Mouse (Mus musculus): ENCODE measurements at regions not wholly inside any gene's neighbourhood (a gene's known extent, or its start where the extent isn't known, plus 50 kb on each side); places are given as distances from the start of the nearest gene placed in this dataset.
A peak's percentile ranks its signal among the peaks of the same experiment; 100 is the strongest.

DNA sequence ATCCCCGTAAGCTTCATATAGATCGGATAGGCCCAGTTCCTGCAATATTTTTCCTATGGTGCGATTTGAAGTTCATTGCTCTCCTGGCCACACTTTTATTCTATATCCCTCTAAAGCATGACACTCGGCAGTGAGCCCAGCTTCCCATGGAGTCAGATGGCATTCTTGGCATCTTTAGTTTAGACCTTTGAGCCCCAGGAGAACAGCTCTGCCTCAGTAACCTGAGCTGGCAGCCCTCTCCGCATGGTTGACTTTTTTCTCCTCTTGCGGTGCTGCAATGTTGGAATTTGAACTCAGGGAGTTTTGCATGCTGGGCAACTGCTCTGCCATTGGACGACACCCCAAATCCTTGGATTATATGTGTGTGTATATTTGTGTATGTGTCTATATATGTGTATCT, 149.7 kb upstream of the 4931429L15Rik start:
- no peaks in the 10 kb centered on the region for H3K9me3 ChIP-seq
- 70% methylated on average over 7 of the region's 7 CpGs for WGBS
- peaks cover 22% of the 10 kb centered on the region for H3K27me3 ChIP-seq
- H3K36me3 ChIP-seq: no peaks in the 10 kb centered on the region
- no peak overlapping the region for H3K4me2 ChIP-seq
- no peak overlapping the region for H3K9ac ChIP-seq
- no peak overlapping the region for H3K4me3 ChIP-seq
- peaks cover 29% of the 10 kb centered on the region for H3K4me1 ChIP-seq (replicated peaks)
- H3K27ac ChIP-seq: no peak overlapping the region
- no peak for ATAC-seq (ENCODE audit: low FRiP score)

DNA sequence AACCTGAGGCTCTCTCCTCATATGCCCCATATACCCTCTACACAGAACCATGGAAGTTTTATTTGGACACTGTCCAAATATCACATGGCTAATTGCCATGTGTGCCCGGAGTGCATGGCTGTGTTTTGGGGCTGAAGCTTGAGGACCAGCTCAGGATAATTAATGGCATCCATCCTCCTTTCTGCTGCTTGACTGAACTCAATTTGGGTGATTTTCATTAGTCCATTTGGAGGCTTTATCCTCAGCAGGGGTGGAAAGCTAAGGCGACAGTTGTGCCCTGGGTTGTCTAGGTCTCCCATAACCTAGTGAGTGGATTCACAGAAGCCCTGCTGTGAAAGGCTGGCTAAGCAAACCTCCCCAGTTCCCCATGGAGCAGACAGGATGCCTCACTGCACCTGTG, 148.5 kb upstream of the 4931429L15Rik start:
- ATAC-seq (ENCODE audit: low FRiP score): no peak
- no peak overlapping the region for H3K27ac ChIP-seq
- 23% methylated on average over 2 of the region's 2 CpGs for WGBS

DNA sequence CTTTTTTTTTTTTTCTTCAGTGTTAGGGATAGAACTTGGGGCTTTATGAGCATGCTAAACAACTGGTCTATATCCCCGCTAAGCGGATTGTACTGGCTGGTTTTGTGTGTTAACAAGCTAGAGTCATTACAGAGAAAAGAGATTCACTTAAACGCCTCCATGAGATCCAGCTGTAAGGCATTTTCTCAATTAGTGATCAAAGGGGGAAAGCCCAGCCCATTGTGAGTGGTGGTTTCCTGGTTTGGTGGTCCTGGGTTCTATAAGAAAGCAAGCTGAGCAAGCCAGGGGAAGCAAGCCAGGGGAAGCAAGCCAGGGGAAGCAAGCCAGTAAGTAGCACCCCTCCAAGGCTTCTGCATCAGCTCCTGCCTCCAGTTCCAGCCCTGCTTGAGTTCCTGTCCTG, 147.9 kb upstream of the 4931429L15Rik start:
- 67% methylated on average over 3 of the region's 3 CpGs for WGBS

More for the DNA sequence above, 148.5 kb upstream of the 4931429L15Rik start:
- Histone ChIP-seq H3K9ac (no peak overlapping the region), H3K4me3 (no peak overlapping the region), H3K9me3 (no peaks in the 10 kb centered on the region), H3K4me2 (no peak overlapping the region), H3K27me3 (peaks cover 17% of the 10 kb centered on the region), H3K4me1 (replicated peaks) (peaks cover 29% of the 10 kb centered on the region), H3K36me3 (no peaks in the 10 kb centered on the region)

DNA sequence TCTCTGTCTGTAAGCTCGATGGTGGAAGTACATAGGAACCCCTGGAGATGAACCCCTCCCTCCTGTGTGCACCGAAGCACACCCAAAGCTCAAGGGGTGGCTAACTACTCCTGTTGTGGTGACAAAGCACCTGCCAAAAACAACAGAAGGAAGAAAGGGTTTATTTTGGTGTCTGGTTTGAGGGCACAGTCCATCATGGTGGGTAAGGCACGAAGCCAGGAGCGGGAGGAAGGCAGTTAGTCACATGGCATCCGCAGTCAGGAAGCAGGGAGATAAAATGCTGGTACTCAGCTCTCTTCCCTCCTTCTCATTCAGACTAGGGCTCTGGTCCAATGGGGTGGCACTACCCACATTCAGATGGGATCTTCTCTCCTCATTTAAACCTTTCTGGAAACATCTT, 142.9 kb upstream of the 4931429L15Rik start:
- ATAC-seq (ENCODE audit: low FRiP score): no peak
- H3K4me1 ChIP-seq (replicated peaks): no peaks in the 10 kb centered on the region
- no peaks in the 10 kb centered on the region for H3K36me3 ChIP-seq
- H3K9ac ChIP-seq: no peak overlapping the region
- no peak overlapping the region for H3K27ac ChIP-seq
- WGBS: 92% methylated on average over 5 of the region's 5 CpGs
- no peaks in the 10 kb centered on the region for H3K9me3 ChIP-seq
- H3K4me2 ChIP-seq: no peak overlapping the region
- no peaks in the 10 kb centered on the region for H3K27me3 ChIP-seq
- H3K4me3 ChIP-seq: no peak overlapping the region

More for the DNA sequence above, 147.9 kb upstream of the 4931429L15Rik start:
- no peak overlapping the region for H3K4me2 ChIP-seq
- peaks cover 29% of the 10 kb centered on the region for H3K4me1 ChIP-seq (replicated peaks)
- H3K9me3 ChIP-seq: no peaks in the 10 kb centered on the region
- no peaks in the 10 kb centered on the region for H3K36me3 ChIP-seq
- no peak overlapping the region for H3K9ac ChIP-seq
- H3K27me3 ChIP-seq: peaks cover 12% of the 10 kb centered on the region; the same call in 1 of the 2 replicates
- no peak for ATAC-seq (ENCODE audit: low FRiP score)
- no peak overlapping the region for H3K4me3 ChIP-seq
- no peak overlapping the region for H3K27ac ChIP-seq

DNA sequence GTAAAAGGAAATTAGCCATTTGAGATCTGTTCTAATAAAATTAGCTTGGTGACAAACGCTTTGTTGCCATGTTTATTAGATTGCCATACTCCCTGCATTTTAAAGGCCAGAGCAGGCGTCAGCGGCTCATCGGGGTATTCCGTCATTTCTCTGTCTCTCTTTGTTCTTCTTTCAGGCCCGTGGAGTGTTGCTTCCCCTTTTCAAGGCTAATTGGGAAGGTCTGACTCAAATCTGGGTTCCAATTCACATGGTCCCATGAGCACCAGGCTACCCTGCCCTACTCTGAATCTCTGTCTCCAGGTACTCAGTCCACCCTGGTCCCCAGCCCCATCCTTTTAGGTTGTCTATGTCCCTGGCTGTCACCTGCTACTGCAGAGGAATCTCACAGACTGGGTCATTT, 138.2 kb upstream of the 4931429L15Rik start:
- Histone ChIP-seq H3K4me2 (no peak overlapping the region), H3K9me3 (no peaks in the 10 kb centered on the region), H3K9ac (no peak overlapping the region), H3K4me3 (no peak overlapping the region), H3K27ac (no peak overlapping the region), H3K4me1 (replicated peaks) (peaks cover 15% of the 10 kb centered on the region), H3K36me3 (no peaks in the 10 kb centered on the region), H3K27me3 (0 out of 2 replicates have a peak, but pooled peaks cover 10% of the 10 kb centered on the region)
- 57% methylated on average over 6 of the region's 6 CpGs for WGBS
- ATAC-seq (ENCODE audit: low FRiP score): no peak

DNA sequence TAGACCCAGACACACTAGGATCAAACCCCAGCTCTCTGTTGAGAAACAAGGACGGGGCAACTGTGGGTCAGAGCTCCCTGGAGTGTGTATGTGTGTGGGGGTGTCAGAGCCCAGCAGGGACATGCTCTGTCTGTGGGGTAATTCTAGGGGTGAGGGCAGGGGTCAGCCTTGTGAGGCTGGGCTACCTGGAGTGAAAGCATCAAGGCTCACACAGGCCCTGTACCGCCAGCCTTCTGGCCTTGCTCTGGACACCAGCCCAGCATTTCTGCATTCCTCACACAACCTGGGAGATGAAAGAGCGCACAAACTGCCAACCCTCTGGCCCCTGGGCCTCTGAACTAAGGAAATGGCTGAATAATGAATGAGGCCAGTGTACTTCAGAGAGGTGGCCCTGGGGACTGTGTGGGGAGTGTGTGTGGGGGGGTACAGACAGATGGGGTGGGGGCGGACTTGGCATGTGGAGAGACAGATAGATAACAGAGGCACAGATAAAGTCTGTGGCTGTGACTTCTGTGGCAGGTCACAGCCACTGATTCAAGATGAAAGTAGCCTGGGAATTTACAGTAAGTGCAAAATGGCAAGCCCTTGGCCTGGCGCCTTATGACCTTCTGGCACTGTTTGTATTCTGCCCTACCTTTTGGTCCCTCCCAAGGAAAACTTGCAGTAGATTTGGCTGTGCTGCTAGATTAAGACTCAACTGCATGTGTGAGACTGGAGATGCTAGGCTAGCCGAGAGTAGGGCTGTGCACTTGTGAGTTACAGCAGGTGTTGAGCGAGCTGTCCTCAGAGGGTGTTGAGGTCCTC, 135.2 kb upstream of the 4931429L15Rik start:
- Histone ChIP-seq H3K4me2 (no peak overlapping the region), H3K27me3 (peaks cover 10% of the 10 kb centered on the region; the same call in 1 of the 2 replicates), H3K27ac (no peak overlapping the region), H3K4me1 (replicated peaks) (peaks cover 15% of the 10 kb centered on the region), H3K36me3 (no peaks in the 10 kb centered on the region), H3K4me3 (no peak overlapping the region), H3K9me3 (no peaks in the 10 kb centered on the region), H3K9ac (no peak overlapping the region)
- WGBS: 56% methylated on average over 7 of the region's 7 CpGs
- no peak for ATAC-seq (ENCODE audit: low FRiP score)

DNA sequence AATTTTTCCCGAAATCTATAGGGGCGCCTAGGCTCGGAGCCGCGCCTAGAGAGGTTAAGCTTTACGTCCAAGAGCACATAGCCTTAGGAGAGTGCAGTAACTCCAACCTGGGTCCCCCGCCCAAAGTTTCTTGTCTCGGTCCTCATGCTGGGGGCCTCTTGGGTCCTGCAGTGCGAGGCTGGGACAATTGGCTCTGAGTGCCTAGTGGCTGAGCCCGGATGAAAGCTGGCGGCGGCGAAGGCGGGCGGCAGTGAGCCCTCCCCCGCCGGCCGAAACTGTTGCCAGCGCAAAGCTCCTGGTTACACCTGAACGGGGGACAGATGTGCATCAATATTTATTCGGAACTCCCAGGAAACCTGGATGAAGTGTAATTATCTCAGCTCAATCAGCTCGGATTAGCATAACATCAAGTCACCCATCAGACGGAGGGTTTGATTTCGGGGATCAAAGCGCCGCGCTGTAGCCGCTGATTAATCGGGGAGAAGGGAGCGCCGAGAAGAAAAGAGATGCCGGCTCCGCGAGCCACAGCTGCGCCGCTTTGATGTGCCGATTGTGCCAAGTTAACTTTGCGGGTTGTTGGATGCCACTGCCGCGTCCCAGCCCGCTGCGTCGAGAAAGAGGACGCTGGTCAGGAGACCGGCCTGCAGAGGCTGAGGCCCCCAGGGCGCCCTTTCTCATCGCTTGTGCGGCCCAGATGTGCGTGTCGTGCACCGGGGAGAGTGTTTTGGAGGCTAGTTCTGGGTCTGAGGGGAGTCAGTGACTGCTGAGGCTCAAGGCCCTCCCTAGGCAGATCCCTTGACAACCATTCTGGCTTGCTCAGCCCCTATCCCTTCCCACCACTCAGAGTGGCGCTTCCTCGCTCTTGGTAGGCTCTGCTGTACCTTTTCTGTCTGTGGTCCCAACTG, 123.7 kb upstream of the 4931429L15Rik start:
- Histone ChIP-seq H3K27me3 (peaks cover 71% of the 10 kb centered on the region), H3K9ac (peak overlapping the region; percentile 53), H3K4me1 (replicated peaks) (peaks cover 23% of the 10 kb centered on the region), H3K9me3 (no peaks in the 10 kb centered on the region), H3K36me3 (no peaks in the 10 kb centered on the region), H3K4me3 (peak overlapping the region; percentile 35), H3K4me2 (peak overlapping the region; percentile 64), H3K27ac (peak overlapping the region; percentile 48)
- ATAC-seq (ENCODE audit: low FRiP score): peak; percentile 57
- WGBS: under 1% methylated on average over 53 of the region's 53 CpGs

DNA sequence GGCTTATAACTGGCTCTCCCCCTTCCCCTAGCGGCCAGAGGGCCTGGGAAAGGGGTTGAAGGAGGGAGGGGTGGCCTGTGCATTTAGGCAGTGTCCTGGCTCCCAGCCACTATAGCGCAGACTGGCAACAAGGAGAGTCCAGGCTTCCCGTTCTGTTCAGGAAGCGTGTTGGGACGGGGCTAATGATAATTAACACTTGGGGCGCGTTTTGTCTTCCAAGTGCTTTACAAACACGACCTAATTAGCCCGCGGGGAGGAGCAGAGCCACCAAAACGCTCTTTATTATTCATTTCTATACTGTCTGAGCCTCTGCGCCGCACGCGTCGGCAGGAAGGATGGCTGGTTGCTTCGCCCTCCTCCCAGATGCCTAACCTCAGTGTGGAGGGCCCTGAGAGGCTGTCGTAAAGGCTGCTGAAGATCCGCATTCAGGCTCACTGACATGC, 123.0 kb upstream of the 4931429L15Rik start:
- Histone ChIP-seq H3K4me1 (replicated peaks) (peaks cover 23% of the 10 kb centered on the region), H3K27me3 (peaks cover 71% of the 10 kb centered on the region), H3K4me3 (peak overlapping the region; percentile 35), H3K36me3 (no peaks in the 10 kb centered on the region), H3K9ac (peak overlapping the region; percentile 53), H3K9me3 (no peaks in the 10 kb centered on the region), H3K4me2 (peak overlapping the region; percentile 64), H3K27ac (peak overlapping the region; percentile 48)
- 2% methylated on average over 19 of the region's 19 CpGs for WGBS
- ATAC-seq (ENCODE audit: low FRiP score): peak; percentile 60

DNA sequence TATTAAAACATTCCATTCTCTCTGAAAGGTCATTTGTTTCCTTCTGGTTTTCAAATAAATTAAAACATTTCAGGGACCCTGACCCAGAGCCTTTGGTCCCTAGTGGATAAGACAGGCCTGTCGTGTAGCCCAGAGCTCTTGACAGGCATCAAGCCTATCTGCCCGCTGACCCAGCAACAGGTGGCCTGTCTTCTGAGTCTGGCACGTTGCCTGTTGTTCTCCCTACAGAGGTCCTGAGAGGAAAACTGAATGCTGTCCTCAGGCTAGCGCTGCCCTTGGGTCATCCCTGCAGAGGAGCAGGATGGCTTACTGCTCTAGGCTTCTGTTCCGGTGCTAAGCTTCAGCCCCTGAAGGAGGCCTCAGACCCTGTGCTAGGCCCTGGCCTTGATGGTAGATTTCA, 120.4 kb upstream of the 4931429L15Rik start:
- Histone ChIP-seq H3K27me3 (peaks cover 50% of the 10 kb centered on the region), H3K4me3 (no peak overlapping the region), H3K4me2 (no peak overlapping the region), H3K4me1 (replicated peaks) (peaks cover 23% of the 10 kb centered on the region), H3K9me3 (peaks cover 9% of the 10 kb centered on the region), H3K27ac (no peak overlapping the region), H3K9ac (no peak overlapping the region), H3K36me3 (no peaks in the 10 kb centered on the region)
- WGBS: 42% methylated on average over 5 of the region's 5 CpGs
- ATAC-seq (ENCODE audit: low FRiP score): no peak

DNA sequence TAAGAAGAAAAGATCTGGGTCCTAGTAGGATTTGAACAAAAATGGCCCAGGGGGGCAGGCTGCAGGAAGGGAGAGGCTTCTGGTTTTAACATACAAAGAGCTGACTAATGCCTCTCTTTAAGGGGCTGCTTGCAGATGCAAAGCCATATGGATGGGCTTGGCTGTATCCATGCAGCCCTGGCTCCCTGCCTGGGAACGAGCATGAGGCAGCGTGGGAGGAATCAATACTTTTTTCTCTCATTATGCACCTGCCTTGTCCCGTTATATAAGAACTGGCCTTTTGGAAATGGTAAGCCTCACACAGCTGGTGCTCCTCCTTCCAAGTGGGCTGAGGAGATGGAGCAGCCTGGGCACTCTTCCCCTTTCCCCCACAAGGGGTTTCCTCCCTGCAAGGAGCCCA, 114.9 kb upstream of the 4931429L15Rik start:
- no peaks in the 10 kb centered on the region for H3K36me3 ChIP-seq
- H3K4me2 ChIP-seq: no peak overlapping the region
- 62% methylated on average over 3 of the region's 3 CpGs for WGBS
- H3K9me3 ChIP-seq: peaks cover 14% of the 10 kb centered on the region
- ATAC-seq (ENCODE audit: low FRiP score): no peak
- peaks cover 24% of the 10 kb centered on the region; the same call in 1 of the 2 replicates for H3K27me3 ChIP-seq
- H3K9ac ChIP-seq: no peak overlapping the region
- H3K27ac ChIP-seq: no peak overlapping the region
- peaks cover 6% of the 10 kb centered on the region; the same call in 1 of the 2 replicates for H3K4me1 ChIP-seq (replicated peaks)
- H3K4me3 ChIP-seq: no peak overlapping the region

DNA sequence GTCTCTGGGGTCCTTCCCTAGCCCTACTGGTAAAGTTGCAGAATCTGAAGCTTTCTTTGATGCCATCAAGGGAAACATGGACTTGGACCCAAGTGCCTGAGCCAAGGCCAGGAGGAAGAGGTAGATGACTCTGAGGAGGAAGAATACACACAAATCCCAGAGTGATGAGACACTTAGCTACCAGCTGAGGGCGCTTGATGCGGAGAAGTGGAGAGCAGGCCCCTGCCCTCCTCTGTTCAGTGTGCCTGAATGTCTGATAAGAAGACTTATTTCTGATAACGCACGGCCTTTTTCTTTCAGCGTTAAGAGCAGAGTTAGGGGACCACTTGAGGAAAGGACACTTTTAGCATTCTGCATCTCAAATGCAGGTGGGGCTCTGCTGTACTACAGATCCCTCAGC, 113.9 kb upstream of the 4931429L15Rik start:
- Histone ChIP-seq H3K4me2 (no peak overlapping the region), H3K4me1 (replicated peaks) (peaks cover 6% of the 10 kb centered on the region; the same call in 1 of the 2 replicates), H3K27ac (no peak overlapping the region), H3K4me3 (no peak overlapping the region), H3K27me3 (peaks cover 20% of the 10 kb centered on the region), H3K9me3 (peaks cover 14% of the 10 kb centered on the region), H3K9ac (no peak overlapping the region), H3K36me3 (no peaks in the 10 kb centered on the region)
- WGBS: 75% methylated on average over 5 of the region's 5 CpGs
- ATAC-seq (ENCODE audit: low FRiP score): no peak

DNA sequence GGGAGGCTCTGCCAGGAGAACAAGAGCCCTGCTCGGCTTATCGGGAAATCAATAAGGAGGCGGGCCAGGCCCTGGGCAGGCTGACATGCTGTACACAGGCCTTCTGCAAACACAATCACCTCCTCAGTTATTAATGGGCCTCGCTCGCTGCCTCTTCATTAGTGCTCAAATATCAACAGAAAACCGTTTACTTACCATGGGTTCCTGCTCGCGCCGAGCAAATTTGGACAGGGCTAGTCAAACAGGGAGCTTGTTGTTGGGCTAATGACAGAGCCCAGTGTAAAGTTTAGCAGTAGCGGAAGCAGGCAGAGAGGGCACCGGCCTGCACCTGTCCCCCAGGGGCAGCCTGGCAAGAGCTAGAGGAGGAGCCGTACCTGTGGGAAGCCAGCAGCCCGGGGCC, 111.3 kb upstream of the 4931429L15Rik start:
- WGBS: 69% methylated on average over 13 of the region's 13 CpGs
- H3K27me3 ChIP-seq: peaks cover 24% of the 10 kb centered on the region
- H3K4me1 ChIP-seq (replicated peaks): peaks cover 6% of the 10 kb centered on the region; the same call in 1 of the 2 replicates
- H3K4me2 ChIP-seq: no peak overlapping the region
- no peak overlapping the region; the same call in 1 of the 2 replicates for H3K27ac ChIP-seq
- H3K9me3 ChIP-seq: peaks cover 13% of the 10 kb centered on the region
- no peak overlapping the region for H3K9ac ChIP-seq
- no peak for ATAC-seq (ENCODE audit: low FRiP score)
- H3K4me3 ChIP-seq: no peak overlapping the region
- no peaks in the 10 kb centered on the region for H3K36me3 ChIP-seq
